Comparison of ENCODE assay signal across 10 mouse cellular contexts in the genomic region with DNA sequence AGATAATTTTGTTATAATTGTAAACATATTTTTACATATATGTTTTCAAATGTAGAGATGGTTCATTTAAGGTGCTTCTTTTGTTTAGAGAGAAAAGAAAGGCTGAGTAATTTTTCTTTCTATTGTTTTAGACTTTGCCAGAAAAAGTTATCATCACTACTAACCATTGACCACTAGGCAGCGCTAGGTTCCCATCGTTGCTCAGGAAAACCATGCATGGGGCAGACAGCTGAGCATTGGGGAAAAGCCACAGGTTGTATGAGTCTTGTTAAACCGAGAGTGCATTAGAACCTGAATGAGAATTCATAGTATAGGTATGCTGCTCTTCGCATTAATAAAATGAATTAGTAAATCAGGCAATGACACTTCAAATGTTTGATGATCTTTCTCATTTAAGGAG.
DNase-seq lines count a peak whose midpoint lies in the region; ATAC-seq and TF ChIP-seq lines count a peak whose summit lies in the region.
"Had no signal": no experiment of that assay in that cellular context is flagged by ENCODE, and none has a peak within 500 bp of the region (broad histone marks: within the 10 kb centered on the region; RNA-seq: fewer than 3 reads in every experiment).

No protein-coding gene starts in this region.

- no peak overlapping the region for H3K4me2 ChIP-seq in kidney, embryonic 15.5 days
- no peak overlapping the region for H3K4me2 ChIP-seq in kidney, embryonic 14.5 days (replicated peaks; ENCODE audit: low read depth, low read length)
- H3K4me2 ChIP-seq in lung, postnatal 0 days (replicated peaks; ENCODE audit: low read depth, low read length) = no peak overlapping the region
- H3K4me2 ChIP-seq: embryonic facial prominence, embryonic 12.5 days; limb, embryonic 15.5 days had no signal

- H3K9ac ChIP-seq in kidney, embryonic 15.5 days = no peak overlapping the region
- no peak overlapping the region for H3K9ac ChIP-seq in kidney, embryonic 14.5 days (ENCODE audit: low read depth, low read length)
- H3K9ac ChIP-seq in ES-E14 (ENCODE audit: insufficient read depth, low read depth, low read length, poor library complexity, severe bottlenecking) = no peak overlapping the region
- no peak overlapping the region for H3K9ac ChIP-seq in lung, postnatal 0 days (replicated peaks; ENCODE audit: low read depth)
- H3K9ac ChIP-seq: embryonic facial prominence, embryonic 12.5 days; limb, embryonic 15.5 days had no signal

- DNase-seq in ES-E14 (ENCODE audit: low read depth, low spot score) = peak; percentile 22
- DNase-seq in cerebellum, adult 8-10 months = peak; percentile 48
- DNase-seq in lung, postnatal 0 days (ENCODE audit: low spot score) = peak; percentile 29
- no peak for DNase-seq in urinary bladder, adult 18-20 months (ENCODE audit: low spot score in 2 of 2)
- DNase-seq in T-cell, adult 2 months (ENCODE audit: low spot score) = no peak

- H3K4me3 ChIP-seq in kidney, embryonic 15.5 days (replicated peaks) = no peak overlapping the region
- H3K4me3 ChIP-seq in kidney, embryonic 14.5 days (ENCODE audit: low read length) = no peak overlapping the region
- no peak overlapping the region for H3K4me3 ChIP-seq in ES-E14 (ENCODE audit: insufficient read depth in 1 of 2, low read depth in 1 of 2, low read length in 2 of 2, poor library complexity in 1 of 2, severe bottlenecking in 1 of 2)
- no peak overlapping the region for H3K4me3 ChIP-seq in lung, postnatal 0 days (ENCODE audit: low read depth, low read length)
- H3K4me3 ChIP-seq: embryonic facial prominence, embryonic 12.5 days; limb, embryonic 15.5 days had no signal

- no peaks in the 10 kb centered on the region for H3K27me3 ChIP-seq in kidney, embryonic 15.5 days
- H3K27me3 ChIP-seq in kidney, embryonic 14.5 days (ENCODE audit: control insufficient read depth, insufficient read depth, low read length) = no peaks in the 10 kb centered on the region
- H3K27me3 ChIP-seq in lung, postnatal 0 days (replicated peaks; ENCODE audit: insufficient read depth, low read length) = no peaks in the 10 kb centered on the region
- H3K27me3 ChIP-seq: embryonic facial prominence, embryonic 12.5 days; limb, embryonic 15.5 days had no signal

- TF ChIP-seq EP300 in lung, postnatal 0 days (IDR thresholded peaks at IDR 0.05) = no peak

- no peaks in the 10 kb centered on the region for H3K4me1 ChIP-seq in kidney, embryonic 15.5 days
- no peaks in the 10 kb centered on the region for H3K4me1 ChIP-seq in kidney, embryonic 14.5 days (ENCODE audit: control insufficient read depth, insufficient read depth, low read length)
- H3K4me1 ChIP-seq in ES-E14 (ENCODE audit: control insufficient read depth in 2 of 2, insufficient read depth in 2 of 2, low read length in 2 of 2, poor library complexity in 1 of 2) = no peaks in the 10 kb centered on the region
- no peaks in the 10 kb centered on the region for H3K4me1 ChIP-seq in lung, postnatal 0 days (ENCODE audit: insufficient read depth, low read depth, low read length)
- H3K4me1 ChIP-seq: embryonic facial prominence, embryonic 12.5 days; limb, embryonic 15.5 days had no signal

- no peaks in the 10 kb centered on the region for H3K9me3 ChIP-seq in kidney, embryonic 15.5 days (replicated peaks)
- no peaks in the 10 kb centered on the region for H3K9me3 ChIP-seq in kidney, embryonic 14.5 days (ENCODE audit: control insufficient read depth, low read length)
- H3K9me3 ChIP-seq in ES-E14 (ENCODE audit: control insufficient read depth, insufficient read depth, low read depth, low read length) = no peaks in the 10 kb centered on the region
- no peaks in the 10 kb centered on the region for H3K9me3 ChIP-seq in lung, postnatal 0 days (ENCODE audit: low read length)
- H3K9me3 ChIP-seq: embryonic facial prominence, embryonic 12.5 days; limb, embryonic 15.5 days had no signal

- H3K27ac ChIP-seq in kidney, embryonic 15.5 days = no peak overlapping the region
- no peak overlapping the region for H3K27ac ChIP-seq in kidney, embryonic 14.5 days (ENCODE audit: low read depth, low read length)
- H3K27ac ChIP-seq in ES-E14 (ENCODE audit: insufficient read depth, low read depth, low read length, poor library complexity, severe bottlenecking) = no peak overlapping the region
- no peak overlapping the region for H3K27ac ChIP-seq in lung, postnatal 0 days (ENCODE audit: low read length)
- H3K27ac ChIP-seq: embryonic facial prominence, embryonic 12.5 days; limb, embryonic 15.5 days had no signal

- in situ Hi-C loops in ES-E14 (cut with MboI; ENCODE audit: low sequenced_read_pairs in 2 of 2, unreplicated experiment in 2 of 2) = no loop called here

- 0 out of 2 replicates have a peak, but pooled peaks have one; percentile 36 for ATAC-seq in kidney, embryonic 15.5 days (replicated peaks; ENCODE audit: low FRiP score)
- no peak for ATAC-seq in kidney, embryonic 14.5 days (ENCODE audit: low FRiP score, low TSS enrichment)
- ATAC-seq in granulocyte monocyte progenitor cell, adult 5-6 weeks (replicated peaks; ENCODE audit: poor library complexity, severe bottlenecking) = peak; percentile 72
- ATAC-seq in lung, postnatal 0 days = no peak

- 10% methylated on average over 4 of the region's 4 CpGs for WGBS in kidney, embryonic 15.5 days
- 13% methylated on average over 4 of the region's 4 CpGs for WGBS in kidney, embryonic 14.5 days
- 10% methylated on average over 4 of the region's 4 CpGs for WGBS in lung, postnatal 0 days

- H3K36me3 ChIP-seq in kidney, embryonic 15.5 days = no peaks in the 10 kb centered on the region
- H3K36me3 ChIP-seq in kidney, embryonic 14.5 days (ENCODE audit: control insufficient read depth, insufficient read depth, low read length) = no peaks in the 10 kb centered on the region
- no peaks in the 10 kb centered on the region for H3K36me3 ChIP-seq in ES-E14 (ENCODE audit: control insufficient read depth, insufficient read depth, low read length, poor library complexity, severe bottlenecking)
- H3K36me3 ChIP-seq in lung, postnatal 0 days (ENCODE audit: insufficient read depth, low read length) = no peaks in the 10 kb centered on the region
- H3K36me3 ChIP-seq: embryonic facial prominence, embryonic 12.5 days; limb, embryonic 15.5 days had no signal

- TF ChIP-seq CTCF in lung, postnatal 0 days (IDR thresholded peaks at IDR 0.05) = peak; percentile 70

TF ChIP-seq in ES-E14, 5 proteins besides CTCF, POLR2A, EP300 and RAD21:
- TF ChIP-seq ZNF384 (IDR thresholded peaks at IDR 0.05; ENCODE audit: low read depth, low read length) = no peak
- TF ChIP-seq ZC3H11A (IDR thresholded peaks at IDR 0.05; ENCODE audit: borderline replicate concordance, low read depth, low read length) = peak; percentile 73
- TF ChIP-seq HCFC1 (IDR thresholded peaks at IDR 0.05; ENCODE audit: borderline replicate concordance, insufficient read depth, low read length) = no peak
- no peak for TF ChIP-seq MAFK (IDR thresholded peaks at IDR 0.05; ENCODE audit: insufficient read depth, low read depth, low read length)
TF ChIP-seq in ES-E14: peak in this region for 1.

Comparison
In these comparisons a context has a peak if more than half of its experiments do, and no peak if none do; other contexts are left out.
1. ATAC-seq: peak in kidney, embryonic 15.5 days (single experiment) and granulocyte monocyte progenitor cell, adult 5-6 weeks (single experiment); none in kidney, embryonic 14.5 days (single experiment) and lung, postnatal 0 days (single experiment).
2. DNase-seq: peak in ES-E14 (single experiment), cerebellum, adult 8-10 months (single experiment) and lung, postnatal 0 days (single experiment); none in urinary bladder, adult 18-20 months (0 of 2) and T-cell, adult 2 months (single experiment).